Mouse (Mus musculus): Measurements from ENCODE around the gene Naa30. TPM values are rescaled to one million over a fixed set of nuclear protein-coding genes. Genes with fewer than 3 reads are reported as not detected.

The Naa30 gene
- polyA plus RNA-seq (2015; fragmentation: Illumina TruSeq; extraction: RNeasy Lipid Tissue Mini Kit (QIAGEN cat#74804); ENCODE audit: low read depth, low replicate concordance) = 27.0 TPM

DNA sequence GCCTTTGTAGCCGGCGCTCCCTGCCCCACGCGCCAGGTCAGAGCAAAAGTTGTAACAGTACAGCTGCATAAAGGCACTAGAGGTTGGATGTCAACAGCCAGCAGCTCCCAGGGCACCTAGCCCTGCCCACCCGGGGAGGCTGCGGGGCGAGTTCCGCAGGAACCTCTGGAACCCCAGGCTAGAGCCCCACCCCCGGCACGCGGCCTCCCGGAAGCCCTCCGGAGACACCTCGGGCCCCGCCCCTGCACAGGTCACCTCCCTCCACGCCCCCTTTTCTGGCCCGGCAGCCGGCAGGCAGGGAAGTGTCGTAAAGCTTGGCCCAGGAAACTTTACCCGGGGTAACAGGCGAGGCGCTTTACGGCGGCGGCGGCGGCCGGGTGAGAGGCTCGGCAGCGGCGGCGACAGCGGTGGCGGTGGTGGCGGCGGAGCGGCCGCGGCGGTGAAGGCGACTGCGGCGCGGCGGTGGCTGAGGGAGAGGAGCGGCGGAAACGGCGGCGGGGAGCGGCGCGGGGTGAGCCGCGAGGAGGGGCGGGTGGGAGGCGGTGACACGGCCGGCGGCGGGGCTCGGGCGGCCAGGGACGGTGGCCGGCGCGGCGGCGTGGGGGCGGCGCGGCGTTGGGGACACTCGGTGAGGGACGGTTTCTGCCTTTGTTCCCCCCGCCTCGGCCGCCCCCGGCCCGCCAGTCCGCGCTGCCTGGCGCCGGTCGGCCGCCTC, at the start of gene Naa30:
Naa30 (plus strand) TSS at position 360 of the 715 bp plus-strand sequence.

Other genes starting within 250 kb of the Naa30 start
- gene Ap5m1, start 106.1 kb upstream of the Naa30 start, polyA plus RNA-seq (2015; fragmentation: Illumina TruSeq; extraction: RNeasy Lipid Tissue Mini Kit (QIAGEN cat#74804); ENCODE audit: low read depth, low replicate concordance) = 22.0 TPM
- 39.6 TPM for gene Exoc5, start 105.6 kb upstream of the Naa30 start, polyA plus RNA-seq (2015; fragmentation: Illumina TruSeq; extraction: RNeasy Lipid Tissue Mini Kit (QIAGEN cat#74804); ENCODE audit: low read depth, low replicate concordance)
- not detected for gene ccdc198, start 73.2 kb downstream of the Naa30 start, polyA plus RNA-seq (2015; fragmentation: Illumina TruSeq; extraction: RNeasy Lipid Tissue Mini Kit (QIAGEN cat#74804); ENCODE audit: low read depth, low replicate concordance)